Mouse (Mus musculus): ENCODE measurements around the gene Rundc3a. TPM values are rescaled to one million over a fixed set of nuclear protein-coding genes. Genes with fewer than 3 reads are reported as not detected.
"Not testable (repeated sequence)": the region's sequence is repeated elsewhere in the genome, so short reads cannot be mapped to it uniquely, and the experiment has no call there.

Gene Rundc3a
- total RNA-seq, 2 experiments from 2014 or later: 441 to 469 TPM

GRCm38 (mm10) chr11:102366103-102366502 is 27.1 kb upstream of the Rundc3a start, which contains the start of gene Slc4a1:
Gene Slc4a1, minus strand, starts transcription at chr11:102366203.
- intact Hi-C loops (cut with DNase I); DNase-seq (ENCODE audit: low spot score in 2 of 2): not testable (repeated sequence)

GRCm38 (mm10) chr11:102367504-102368280 is 25.5 kb upstream of the Rundc3a start:
- DNase-seq (ENCODE audit: low spot score in 2 of 2): no peak
- intact Hi-C loops (cut with DNase I): no loop called here

- DNase-seq (ENCODE audit: low spot score in 2 of 2): no peak
- intact Hi-C loops (cut with DNase I): no loop called here
These were observed 24.9 kb upstream of the Rundc3a start for GRCm38 (mm10) chr11:102368347-102368746.

GRCm38 (mm10) chr11:102369263-102369662 is 23.9 kb upstream of the Rundc3a start:
- no peak for DNase-seq (ENCODE audit: low spot score in 2 of 2)
- intact Hi-C loops (cut with DNase I): no loop called here

GRCm38 (mm10) chr11:102370285-102370684 is 22.9 kb upstream of the Rundc3a start:
- no peak for DNase-seq (ENCODE audit: low spot score in 2 of 2)
- intact Hi-C loops (cut with DNase I): loop anchor here (10.0 kb wide), 1 partner anchor 225 kb away; no protein-coding TSS in a partner anchor

GRCm38 (mm10) chr11:102371926-102372685 is 21.1 kb upstream of the Rundc3a start:
- no peak for DNase-seq (ENCODE audit: low spot score in 2 of 2)
- intact Hi-C loops (cut with DNase I): loop anchor here (10.0 kb wide), 1 partner anchor 223 kb away; no protein-coding TSS in a partner anchor

GRCm38 (mm10) chr11:102372936-102373335 is 20.3 kb upstream of the Rundc3a start:
- no peak for DNase-seq (ENCODE audit: low spot score in 2 of 2)
- intact Hi-C loops (cut with DNase I): loop anchor here (10.0 kb wide), 1 partner anchor 222 kb away; no protein-coding TSS in a partner anchor

- DNase-seq (ENCODE audit: low spot score in 2 of 2): no peak
- intact Hi-C loops (cut with DNase I): loop anchor here (10.0 kb wide), 1 partner anchor 221 kb away; no protein-coding TSS in a partner anchor
These were observed 19.6 kb upstream of the Rundc3a start for GRCm38 (mm10) chr11:102373646-102374045.

- DNase-seq (ENCODE audit: low spot score in 2 of 2): no peak
- intact Hi-C loops (cut with DNase I): loop anchor here (10.0 kb wide), 1 partner anchor 221 kb away; no protein-coding TSS in a partner anchor
These were observed 19.0 kb upstream of the Rundc3a start for GRCm38 (mm10) chr11:102374108-102374725.

- intact Hi-C loops (cut with DNase I): loop anchor here (10.0 kb wide), 1 partner anchor 219 kb away; no protein-coding TSS in a partner anchor
These were observed 17.7 kb upstream of the Rundc3a start for GRCm38 (mm10) chr11:102375196-102376173.

GRCm38 (mm10) chr11:102376196-102376835 is 16.9 kb upstream of the Rundc3a start:
- intact Hi-C loops (cut with DNase I): loop anchor here (10.0 kb wide), 1 partner anchor 218 kb away; no protein-coding TSS in a partner anchor
- DNase-seq (ENCODE audit: low spot score in 2 of 2): no peak

More at GRCm38 (mm10) chr11:102375196-102376173, 17.7 kb upstream of the Rundc3a start:
- no peak for DNase-seq (ENCODE audit: low spot score in 2 of 2)

- intact Hi-C loops (cut with DNase I): loop anchor here (10.0 kb wide), 1 partner anchor 218 kb away; no protein-coding TSS in a partner anchor
- DNase-seq (ENCODE audit: low spot score in 2 of 2): no peak
These were observed 16.0 kb upstream of the Rundc3a start for GRCm38 (mm10) chr11:102377186-102377585.

GRCm38 (mm10) chr11:102380091-102380490 is 13.1 kb upstream of the Rundc3a start:
- DNase-seq (ENCODE audit: low spot score in 2 of 2): no peak
- intact Hi-C loops (cut with DNase I): no loop called here

GRCm38 (mm10) chr11:102381341-102382100 is 11.7 kb upstream of the Rundc3a start:
- no peak for DNase-seq (ENCODE audit: low spot score in 2 of 2)
- intact Hi-C loops (cut with DNase I): no loop called here

GRCm38 (mm10) chr11:102382794-102383193 is 10.4 kb upstream of the Rundc3a start:
- intact Hi-C loops (cut with DNase I): no loop called here
- peak in 1 of 2 experiments; percentile 4 for DNase-seq (ENCODE audit: low spot score in 2 of 2)

- intact Hi-C loops (cut with DNase I): no loop called here
These were observed 9.7 kb upstream of the Rundc3a start for GRCm38 (mm10) chr11:102383365-102384136.

GRCm38 (mm10) chr11:102384418-102384817 is 8.8 kb upstream of the Rundc3a start:
- DNase-seq (ENCODE audit: low spot score in 2 of 2): peak; percentile 30 to 87
- intact Hi-C loops (cut with DNase I): no loop called here

More at GRCm38 (mm10) chr11:102383365-102384136, 9.7 kb upstream of the Rundc3a start:
- peak in 1 of 2 experiments; percentile 56 for DNase-seq (ENCODE audit: low spot score in 2 of 2)
